Mouse (Mus musculus): Measurements from ENCODE around the gene Gm20498.

DNA sequence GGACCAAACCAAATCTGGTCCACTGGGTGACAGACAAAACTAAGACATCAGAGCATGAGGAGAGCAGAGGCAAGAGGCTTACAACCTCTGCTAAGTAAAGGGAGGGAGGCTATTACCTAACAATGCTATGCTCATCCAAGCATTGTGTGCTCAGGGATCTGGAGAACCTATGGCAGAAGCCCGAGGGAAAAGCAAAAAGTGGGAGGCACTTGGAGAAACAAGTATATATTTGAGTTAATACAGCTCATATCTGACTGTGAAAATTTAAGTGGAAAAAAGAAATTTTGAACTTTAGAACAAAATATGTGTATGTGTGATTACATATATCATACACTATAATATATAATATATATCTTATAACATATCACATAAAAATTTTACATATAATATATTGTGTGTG, 110.9 kb downstream of the Gm20498 start, which contains the start of gene Adam4:
- TF ChIP-seq POLR2A (IDR thresholded peaks at IDR 0.05; ENCODE audit: insufficient read length, low read depth) (no peak), CEBPB (IDR thresholded peaks at IDR 0.05; ENCODE audit: insufficient read depth, poor library complexity, severe bottlenecking) (no peak), TCF12 (IDR thresholded peaks at IDR 0.05; ENCODE audit: insufficient read depth, poor library complexity, severe bottlenecking) (no peak), E2F4 (IDR thresholded peaks at IDR 0.05; ENCODE audit: insufficient read depth) (no peak), USF1 (IDR thresholded peaks at IDR 0.05; ENCODE audit: low read depth) (no peak), SRF (IDR thresholded peaks at IDR 0.05; ENCODE audit: control insufficient read depth, insufficient read length, low read depth) (no peak), POLR2AphosphoS2 (IDR thresholded peaks at IDR 0.05; ENCODE audit: insufficient read length, low read depth) (no peak), MYOD1 (IDR thresholded peaks at IDR 0.05; ENCODE audit: control insufficient read depth in 1 of 3, insufficient read length in 2 of 3, low read depth in 2 of 3) (no peak), MAX (IDR thresholded peaks at IDR 0.05; ENCODE audit: low read depth) (no peak), MYOG (IDR thresholded peaks at IDR 0.05; ENCODE audit: control insufficient read depth in 1 of 3, insufficient read depth in 1 of 3, insufficient read length in 2 of 3, low read depth in 2 of 3) (no peak)

Data from myocyte (in vitro differentiated cells).